In the genomic region with DNA sequence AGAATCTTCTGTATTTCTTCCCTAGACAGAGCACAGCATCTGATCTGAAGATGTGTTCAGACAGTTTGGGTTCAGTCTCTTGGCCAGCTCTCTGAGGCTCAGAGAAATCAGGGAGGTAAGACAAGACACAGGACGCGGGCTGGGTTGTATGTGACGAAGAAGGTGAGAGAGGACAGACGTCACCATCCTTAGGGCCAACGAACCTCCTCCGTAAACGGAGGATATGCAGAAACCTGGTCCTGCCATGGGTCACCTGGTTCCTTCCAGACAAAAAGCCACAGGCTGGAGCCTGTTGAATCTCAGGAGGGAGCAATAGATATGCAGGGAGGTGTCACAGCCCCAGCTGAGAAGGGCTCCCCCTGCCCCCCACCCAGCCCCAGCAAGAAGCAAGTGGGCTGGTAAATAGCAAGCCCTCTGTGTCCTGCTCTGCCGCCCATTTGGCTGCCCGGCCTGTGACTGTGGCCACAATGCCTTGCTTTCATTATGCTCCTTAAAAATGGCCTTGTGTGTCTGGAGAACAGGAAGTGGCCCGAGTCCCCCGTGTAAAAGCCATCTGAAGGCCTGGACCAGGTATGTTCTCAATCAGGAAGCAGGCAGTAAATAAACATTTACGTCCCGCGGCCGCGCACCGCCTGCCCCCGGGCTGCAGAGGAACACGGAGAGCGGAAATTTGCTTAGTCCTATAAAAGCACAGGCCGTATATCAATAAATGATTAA, we compare ENCODE assay signal across 26 mouse cellular contexts. TPM values are rescaled to one million over a fixed set of nuclear protein-coding genes. Genes with fewer than 3 reads are reported as not detected.
DNase-seq lines count a peak whose midpoint lies in the region; ATAC-seq and TF ChIP-seq lines count a peak whose summit lies in the region.
"Had no signal": no experiment of that assay in that cellular context is flagged by ENCODE, and none has a peak within 500 bp of the region (broad histone marks: within the 10 kb centered on the region; RNA-seq: fewer than 3 reads in every experiment).

No protein-coding gene starts in this region.

- DNase-seq in forebrain, embryonic 11.5 days (ENCODE audit: low spot score) = peak; percentile 43
- DNase-seq in urinary bladder, postnatal 10 days (ENCODE audit: low spot score) = peak; percentile 8
- no peak for DNase-seq in urinary bladder, postnatal 36 days (ENCODE audit: low spot score in 2 of 2)
- DNase-seq in stomach, postnatal 0 days (ENCODE audit: low spot score) = peak; percentile 61
- no peak for DNase-seq in midbrain, embryonic 14.5 days
- DNase-seq in adrenal gland, postnatal 4 days (ENCODE audit: low spot score in 2 of 2) = no peak
- DNase-seq: adrenal gland, postnatal 10 days; cerebellum, adult 18-20 months; cerebellum, postnatal 36 days; kidney, adult 8-10 months; lung, postnatal 10 days; thymus, adult 18-20 months had no signal

- 79% methylated on average over 21 of the region's 21 CpGs for WGBS in forebrain, embryonic 11.5 days
- 83% methylated on average over 21 of the region's 21 CpGs for WGBS in forebrain, embryonic 15.5 days
- WGBS in intestine, postnatal 0 days = 34% methylated on average over 21 of the region's 21 CpGs
- WGBS in stomach, postnatal 0 days = 48% methylated on average over 21 of the region's 21 CpGs
- 84% methylated on average over 21 of the region's 21 CpGs for WGBS in midbrain, embryonic 14.5 days

- 0 out of 2 replicates have a peak, but pooled peaks cover 3% of the 10 kb centered on the region for H3K4me1 ChIP-seq in forebrain, embryonic 11.5 days (replicated peaks; ENCODE audit: control insufficient read depth, insufficient read depth, low read length)
- no peaks in the 10 kb centered on the region for H3K4me1 ChIP-seq in forebrain, embryonic 15.5 days
- no peaks in the 10 kb centered on the region for H3K4me1 ChIP-seq in intestine, postnatal 0 days (replicated peaks; ENCODE audit: control insufficient read depth, insufficient read depth, low read length)
- no peaks in the 10 kb centered on the region for H3K4me1 ChIP-seq in stomach, postnatal 0 days (replicated peaks; ENCODE audit: control insufficient read depth, insufficient read depth)
- H3K4me1 ChIP-seq in midbrain, embryonic 14.5 days (ENCODE audit: control insufficient read depth, insufficient read depth, low read length) = no peaks in the 10 kb centered on the region
- H3K4me1 ChIP-seq: hindbrain, embryonic 13.5 days; liver, embryonic 15.5 days had no signal

- TF ChIP-seq EP300 in stomach, postnatal 0 days (optimal IDR thresholded peaks at IDR 0.05) = no peak

- no peak for ATAC-seq in forebrain, embryonic 11.5 days (replicated peaks; ENCODE audit: low FRiP score)
- no peak for ATAC-seq in forebrain, embryonic 15.5 days (replicated peaks)
- ATAC-seq in intestine, postnatal 0 days = no peak
- ATAC-seq in stomach, postnatal 0 days (ENCODE audit: low FRiP score, low TSS enrichment) = peak; percentile 43
- no peak for ATAC-seq in midbrain, embryonic 14.5 days (ENCODE audit: low FRiP score, low TSS enrichment)
- ATAC-seq: forebrain, embryonic 16.5 days had no signal

- H3K4me3 ChIP-seq in forebrain, embryonic 11.5 days (ENCODE audit: low read depth, low read length) = no peak overlapping the region
- no peak overlapping the region for H3K4me3 ChIP-seq in forebrain, embryonic 15.5 days
- H3K4me3 ChIP-seq in intestine, postnatal 0 days (ENCODE audit: low read depth, low read length) = no peak overlapping the region
- no peak overlapping the region for H3K4me3 ChIP-seq in stomach, postnatal 0 days (ENCODE audit: low read depth, low read length)
- H3K4me3 ChIP-seq in midbrain, embryonic 14.5 days (replicated peaks; ENCODE audit: low read depth, low read length) = no peak overlapping the region
- H3K4me3 ChIP-seq: heart, adult 2 months; hindbrain, embryonic 13.5 days; liver, embryonic 15.5 days; megakaryocyte, embryonic 14.5 days had no signal

- no peak overlapping the region for H3K9ac ChIP-seq in forebrain, embryonic 11.5 days (ENCODE audit: low read length)
- no peak overlapping the region for H3K9ac ChIP-seq in forebrain, embryonic 15.5 days (replicated peaks)
- no peak overlapping the region for H3K9ac ChIP-seq in intestine, postnatal 0 days (ENCODE audit: low read depth, low read length)
- H3K9ac ChIP-seq in stomach, postnatal 0 days (ENCODE audit: low read length) = no peak overlapping the region
- H3K9ac ChIP-seq in midbrain, embryonic 14.5 days (replicated peaks; ENCODE audit: low read length) = no peak overlapping the region
- H3K9ac ChIP-seq: hindbrain, embryonic 13.5 days; liver, embryonic 15.5 days had no signal

- no peak overlapping the region for H3K4me2 ChIP-seq in forebrain, embryonic 11.5 days (ENCODE audit: low read depth, low read length, severe bottlenecking)
- H3K4me2 ChIP-seq in forebrain, embryonic 15.5 days (replicated peaks) = no peak overlapping the region
- H3K4me2 ChIP-seq in intestine, postnatal 0 days (replicated peaks; ENCODE audit: low read depth) = peak overlapping the region; percentile 28; the same call in 1 of the 2 replicates
- peak overlapping the region; percentile 23; the same call in 1 of the 2 replicates for H3K4me2 ChIP-seq in stomach, postnatal 0 days (replicated peaks; ENCODE audit: low read depth)
- no peak overlapping the region for H3K4me2 ChIP-seq in midbrain, embryonic 14.5 days (ENCODE audit: low read length)
- H3K4me2 ChIP-seq: hindbrain, embryonic 13.5 days; liver, embryonic 15.5 days had no signal

- H3K27ac ChIP-seq in forebrain, embryonic 11.5 days (ENCODE audit: low read depth, low read length) = no peak overlapping the region
- no peak overlapping the region for H3K27ac ChIP-seq in forebrain, embryonic 15.5 days (replicated peaks)
- no peak overlapping the region for H3K27ac ChIP-seq in intestine, postnatal 0 days (ENCODE audit: low read depth, low read length)
- H3K27ac ChIP-seq in stomach, postnatal 0 days (replicated peaks) = no peak overlapping the region
- no peak overlapping the region for H3K27ac ChIP-seq in midbrain, embryonic 14.5 days (replicated peaks; ENCODE audit: low read depth, low read length)
- H3K27ac ChIP-seq: heart, adult 2 months; hindbrain, embryonic 13.5 days; liver, embryonic 15.5 days had no signal

- no peaks in the 10 kb centered on the region for H3K9me3 ChIP-seq in forebrain, embryonic 11.5 days (ENCODE audit: control insufficient read depth, low read length)
- no peaks in the 10 kb centered on the region for H3K9me3 ChIP-seq in forebrain, embryonic 15.5 days
- H3K9me3 ChIP-seq in intestine, postnatal 0 days (ENCODE audit: control insufficient read depth) = no peaks in the 10 kb centered on the region
- no peaks in the 10 kb centered on the region for H3K9me3 ChIP-seq in stomach, postnatal 0 days (ENCODE audit: control insufficient read depth, low read length)
- H3K9me3 ChIP-seq in midbrain, embryonic 14.5 days (ENCODE audit: control insufficient read depth, low read length) = no peaks in the 10 kb centered on the region
- H3K9me3 ChIP-seq: hindbrain, embryonic 13.5 days; liver, embryonic 15.5 days; megakaryocyte, embryonic 14.5 days had no signal

- no peaks in the 10 kb centered on the region for H3K36me3 ChIP-seq in forebrain, embryonic 11.5 days (ENCODE audit: control insufficient read depth, insufficient read depth, low read length)
- H3K36me3 ChIP-seq in forebrain, embryonic 15.5 days = no peaks in the 10 kb centered on the region
- no peaks in the 10 kb centered on the region for H3K36me3 ChIP-seq in intestine, postnatal 0 days (ENCODE audit: control insufficient read depth, insufficient read depth)
- no peaks in the 10 kb centered on the region for H3K36me3 ChIP-seq in stomach, postnatal 0 days (ENCODE audit: control insufficient read depth, insufficient read depth, low read length)
- no peaks in the 10 kb centered on the region for H3K36me3 ChIP-seq in midbrain, embryonic 14.5 days (ENCODE audit: control insufficient read depth, insufficient read depth, low read length)
- H3K36me3 ChIP-seq: hindbrain, embryonic 13.5 days; liver, embryonic 15.5 days had no signal

- H3K27me3 ChIP-seq in forebrain, embryonic 11.5 days (ENCODE audit: control insufficient read depth, insufficient read depth, low read length) = no peaks in the 10 kb centered on the region
- H3K27me3 ChIP-seq in forebrain, embryonic 15.5 days = no peaks in the 10 kb centered on the region
- no peaks in the 10 kb centered on the region for H3K27me3 ChIP-seq in intestine, postnatal 0 days (replicated peaks; ENCODE audit: control insufficient read depth, insufficient read depth, low read length)
- no peaks in the 10 kb centered on the region for H3K27me3 ChIP-seq in stomach, postnatal 0 days (ENCODE audit: control insufficient read depth, insufficient read depth, low read length)
- H3K27me3 ChIP-seq in midbrain, embryonic 14.5 days (ENCODE audit: control insufficient read depth, insufficient read depth, low read length) = no peaks in the 10 kb centered on the region
- H3K27me3 ChIP-seq: CH12.LX had no signal

- no peak for TF ChIP-seq CTCF in intestine, postnatal 0 days (IDR thresholded peaks at IDR 0.05; ENCODE audit: low read depth)
- no peak for TF ChIP-seq CTCF in stomach, postnatal 0 days (IDR thresholded peaks at IDR 0.05; ENCODE audit: low read depth)

RNA-seq across cellular contexts. Expression of a gene that starts 41.9 kb away (rescaled TPM):
- not detected in 2 replicates for polyA plus RNA-seq in forebrain, embryonic 11.5 days (2014; fragmentation: Nextera tagmentation; extraction: Ambion mirVana)
- polyA plus RNA-seq in forebrain, embryonic 15.5 days (2015; fragmentation: Nextera tagmentation; extraction: Ambion mirVana) = not detected in 2 replicates
- polyA plus RNA-seq in intestine, postnatal 0 days (2015; fragmentation: Nextera tagmentation; extraction: Ambion mirVana) = not detected in 2 replicates
- polyA plus RNA-seq in stomach, postnatal 0 days (2015; fragmentation: Nextera tagmentation; extraction: Ambion mirVana) = not detected in 2 replicates
- polyA plus RNA-seq in midbrain, embryonic 14.5 days (2014; fragmentation: Nextera tagmentation; extraction: Ambion mirVana) = not detected in 2 replicates
- not detected for total RNA-seq in adrenal gland, postnatal 4 days (2021)
- total RNA-seq: adrenal gland, postnatal 10 days; CH12.LX; gastrocnemius, adult 18-20 months; heart, adult 2 months; layer of hippocampus, postnatal 25 days; left cerebral cortex, postnatal 36 days; midbrain, postnatal 0 days had no signal
- polyA plus RNA-seq: forebrain, embryonic 16.5 days; heart, postnatal 0 days; hindbrain, embryonic 13.5 days; liver, embryonic 15.5 days; midbrain, postnatal 0 days; neural tube, embryonic 11.5 days had no signal

Comparison
In these comparisons a context has a peak if more than half of its experiments do, and no peak if none do; other contexts are left out.
1. DNase-seq: peak in forebrain, embryonic 11.5 days (single experiment), urinary bladder, postnatal 10 days (single experiment) and stomach, postnatal 0 days (single experiment); none in urinary bladder, postnatal 36 days (0 of 2), midbrain, embryonic 14.5 days (single experiment) and adrenal gland, postnatal 4 days (0 of 2).
2. H3K4me2 ChIP-seq: peak in intestine, postnatal 0 days (single experiment) and stomach, postnatal 0 days (single experiment); none in forebrain, embryonic 11.5 days (single experiment), forebrain, embryonic 15.5 days (single experiment) and midbrain, embryonic 14.5 days (single experiment).